Mouse (Mus musculus): ENCODE data around the gene Tmem120b.

DNA sequence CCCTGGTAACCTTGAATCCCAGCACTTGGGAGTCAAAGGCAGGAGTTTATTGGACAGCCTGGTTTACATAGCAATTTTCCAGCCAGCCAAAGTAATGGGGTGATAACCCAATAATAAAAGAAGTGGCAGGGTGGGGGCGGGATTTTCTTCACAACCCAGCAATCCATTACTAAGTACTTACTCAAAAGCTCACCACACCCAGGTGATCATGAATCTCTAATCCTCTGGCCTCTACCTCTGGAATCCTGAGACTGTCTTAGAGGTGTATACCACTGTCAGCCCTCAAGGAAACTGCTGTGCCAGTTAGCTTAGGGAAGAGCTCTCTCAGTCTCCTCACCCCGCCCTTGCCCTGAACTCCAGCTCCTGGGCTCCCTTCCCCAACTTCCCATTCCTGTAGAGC lies 18.3 kb downstream of the Tmem120b start:
- TF ChIP-seq CTCF (IDR thresholded peaks at IDR 0.05; ENCODE audit: low read depth, low read length) (no peak), GATA1 (IDR thresholded peaks at IDR 0.05; ENCODE audit: borderline replicate concordance, low read length) (no peak), TAL1 (conservative IDR thresholded peaks at IDR 0.05; ENCODE audit: low read depth, low read length) (no peak), POLR2AphosphoS5 (IDR thresholded peaks at IDR 0.05; ENCODE audit: insufficient replicate concordance, low read depth, low read length) (no peak), GATA2 (IDR thresholded peaks at IDR 0.05; ENCODE audit: borderline replicate concordance, low read depth, low read length) (no peak)

Data from G1E (cell line).